Mouse (Mus musculus): Measurements from ENCODE around the gene Gm20458.

GRCm38 (mm10) chr2:164417198-164417597 lies 43.6 kb upstream of the Gm20458 start:
- no peak for TF ChIP-seq CTCF (IDR thresholded peaks at IDR 0.05; ENCODE audit: borderline replicate concordance, control insufficient read depth, extremely low read depth, insufficient read depth, low read length, poor library complexity)
- no peak for TF ChIP-seq POLR2A (IDR thresholded peaks at IDR 0.05; ENCODE audit: control insufficient read depth, extremely low read depth, insufficient read depth, low read length, poor library complexity)

Measured in thymus, adult 2 months (tissue).